Mouse (Mus musculus): ENCODE data around the gene Rras2.

The Rras2 gene

DNA sequence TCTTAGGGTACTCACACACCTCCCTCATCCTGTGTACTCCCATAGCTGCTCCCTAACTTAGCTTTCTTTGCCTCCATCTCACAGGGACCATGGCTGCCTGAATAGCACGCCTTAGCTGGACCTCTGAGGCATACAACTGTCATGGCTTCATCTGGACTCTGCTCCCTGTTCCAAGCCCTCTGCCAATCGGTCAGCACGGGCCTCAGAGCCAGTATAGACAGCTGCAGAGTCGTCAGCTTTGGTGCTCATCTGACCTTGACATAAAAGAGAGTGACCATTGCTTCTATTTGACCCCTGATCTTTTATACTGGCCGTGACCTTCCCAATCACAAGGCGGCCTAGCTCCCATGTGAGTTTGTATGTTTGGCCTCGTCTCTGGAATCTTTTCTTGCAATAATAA is 43.4 kb downstream of the Rras2 start:
- no peak for DNase-seq (ENCODE audit: low read depth, low spot score)

DNA sequence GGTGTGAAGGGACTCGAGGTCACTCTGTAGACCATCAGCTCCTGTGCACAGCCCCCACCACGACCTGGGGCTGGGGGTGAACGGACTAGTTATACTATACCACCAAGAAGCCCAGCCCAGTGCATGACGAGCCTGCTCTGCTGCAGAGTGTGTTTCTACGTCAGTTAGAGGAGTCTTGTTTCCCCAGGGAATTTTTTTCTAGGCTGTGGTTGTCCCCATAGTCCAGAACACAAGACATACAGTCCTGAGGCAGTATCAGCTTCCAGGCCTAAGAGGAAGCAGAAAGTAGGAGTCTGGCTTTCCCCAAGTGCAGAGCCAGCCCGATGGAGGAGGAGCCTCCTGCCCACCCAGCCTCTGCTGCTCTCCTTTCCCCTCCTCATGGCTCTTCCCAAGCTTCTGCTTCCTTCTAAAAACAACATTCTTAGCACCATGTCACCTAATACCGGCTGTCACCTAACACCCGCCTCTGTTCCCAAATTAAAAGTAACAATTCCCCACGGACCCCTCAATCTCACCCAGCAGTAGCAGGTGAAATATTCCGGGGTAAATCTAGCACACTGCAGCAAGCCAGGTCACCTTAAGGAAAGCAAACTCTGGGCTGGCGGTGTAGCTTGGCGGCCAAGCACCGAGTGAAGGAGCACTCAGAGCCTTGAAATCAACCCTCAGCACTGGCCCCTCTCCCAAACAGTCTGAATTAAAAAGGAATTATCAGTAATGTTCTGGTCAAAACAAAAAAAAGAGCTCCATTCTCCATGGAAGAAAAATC is 45.5 kb downstream of the Rras2 start:
- no peak for DNase-seq (ENCODE audit: low read depth, low spot score)

DNA sequence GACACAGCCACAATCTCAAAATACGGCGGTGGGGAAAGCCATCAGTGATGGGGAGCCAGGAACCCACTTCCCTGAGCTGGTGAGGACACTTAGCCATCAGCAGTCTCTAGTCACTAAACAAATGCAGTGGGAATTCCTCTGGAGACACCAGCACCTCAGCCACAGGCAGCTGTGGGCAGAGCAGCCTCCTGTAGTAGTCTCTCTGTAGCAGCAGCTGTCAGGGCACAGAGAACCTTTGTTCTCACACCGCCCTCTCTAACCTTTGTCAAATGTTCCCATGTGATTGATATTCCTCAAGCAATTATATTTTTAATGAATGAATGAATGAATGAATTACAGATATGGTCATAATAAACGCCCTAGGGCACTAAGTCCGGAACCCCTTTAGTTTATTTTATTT is 46.2 kb downstream of the Rras2 start:
- DNase-seq (ENCODE audit: low read depth, low spot score): no peak

DNA sequence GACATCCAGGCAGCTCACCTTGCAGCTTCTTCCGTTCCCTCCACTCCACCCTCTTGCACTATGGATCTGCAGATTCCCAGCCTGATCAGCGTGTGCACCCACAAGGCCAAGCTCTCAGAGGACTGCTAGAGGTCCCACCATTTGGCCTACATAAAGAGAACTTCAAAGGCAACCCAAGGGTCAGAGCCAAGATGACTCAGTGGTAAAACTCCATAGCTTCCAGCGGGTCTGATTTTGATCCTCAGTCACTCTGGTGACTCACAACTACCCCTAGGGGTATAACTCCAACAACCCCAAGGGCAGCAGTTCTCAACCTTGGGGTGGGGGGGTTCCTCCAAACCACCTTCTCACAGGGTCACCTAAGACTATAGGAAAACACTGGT is 47.1 kb downstream of the Rras2 start:
- DNase-seq (ENCODE audit: low read depth, low spot score): no peak

DNA sequence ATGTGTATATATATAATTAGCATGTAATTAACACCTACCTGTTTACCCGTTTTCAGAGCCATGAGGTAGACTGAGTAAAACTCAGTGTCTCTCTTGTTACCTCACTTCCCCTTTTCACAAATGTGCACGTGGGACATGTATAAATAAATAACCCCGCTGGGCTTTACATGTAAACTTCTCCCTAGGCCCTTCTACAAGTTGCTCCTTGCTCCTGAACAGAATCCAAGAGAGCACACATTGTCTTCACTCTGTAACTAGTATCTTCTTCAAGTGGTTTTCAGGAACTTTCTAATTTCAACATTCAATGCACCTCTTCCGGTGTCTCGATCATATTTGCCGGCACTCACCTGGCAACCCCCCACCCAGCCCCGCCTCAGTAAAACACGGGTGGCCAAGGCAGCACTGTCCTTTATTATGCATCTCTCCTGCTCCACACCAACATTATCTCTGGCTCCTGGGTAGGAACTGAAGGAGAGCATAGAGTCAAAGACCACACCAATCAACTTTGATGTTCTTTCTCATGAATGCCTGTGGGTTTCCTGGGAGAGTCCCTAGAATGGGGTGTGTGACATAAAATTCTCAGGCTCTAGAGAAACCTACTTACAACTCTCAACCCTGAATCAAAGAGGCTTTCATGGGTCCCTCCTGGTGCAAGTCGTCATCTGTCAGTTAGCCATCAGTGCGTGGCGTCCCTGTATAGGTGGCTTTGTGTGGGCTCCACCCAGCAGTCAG is 47.7 kb downstream of the Rras2 start:
- no peak for DNase-seq (ENCODE audit: low read depth, low spot score)

GRCm38 (mm10) chr7:114068956-114069533 is 48.5 kb downstream of the Rras2 start:
- DNase-seq (ENCODE audit: low read depth, low spot score): no peak

- DNase-seq (ENCODE audit: low read depth, low spot score): no peak
Measured at GRCm38 (mm10) chr7:114066529-114067178, 50.9 kb downstream of the Rras2 start.

DNA sequence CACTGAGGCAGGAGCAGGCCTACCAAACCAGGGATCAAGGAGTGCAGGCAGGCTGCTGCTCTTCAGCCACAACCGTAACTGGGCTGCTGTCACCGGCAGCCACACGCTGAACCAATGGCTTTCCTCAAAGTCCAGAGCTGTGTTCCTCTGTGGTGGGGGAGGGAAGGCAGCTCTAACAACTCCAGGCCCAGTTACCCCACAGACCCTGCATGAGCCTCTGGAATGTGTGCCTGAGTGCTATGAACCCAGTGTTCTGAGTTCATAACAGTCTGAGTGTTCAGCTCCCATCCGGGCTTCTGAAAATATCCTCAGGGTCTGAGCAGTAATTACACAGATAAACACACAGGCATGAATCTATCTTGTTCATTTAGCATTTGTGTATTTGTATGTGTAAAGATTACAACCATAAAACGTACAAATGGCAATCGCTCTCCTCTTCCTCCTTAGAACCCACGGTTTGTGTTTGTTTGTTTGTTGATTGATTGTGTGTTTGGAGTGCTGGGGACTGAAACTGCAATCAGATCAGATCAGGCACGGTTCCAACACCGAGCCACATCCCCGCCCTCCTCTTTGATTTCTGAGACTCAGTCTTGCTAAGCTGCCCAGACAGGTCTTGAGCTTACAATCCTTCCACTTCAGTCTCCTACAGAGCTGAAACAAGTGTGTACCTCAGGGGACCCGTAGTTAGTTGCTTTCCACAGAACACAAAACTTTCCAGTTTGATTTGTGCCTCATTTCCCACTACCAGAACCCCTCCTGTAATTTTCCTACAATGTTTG is 52.0 kb downstream of the Rras2 start:
- DNase-seq (ENCODE audit: low read depth, low spot score): no peak

DNA sequence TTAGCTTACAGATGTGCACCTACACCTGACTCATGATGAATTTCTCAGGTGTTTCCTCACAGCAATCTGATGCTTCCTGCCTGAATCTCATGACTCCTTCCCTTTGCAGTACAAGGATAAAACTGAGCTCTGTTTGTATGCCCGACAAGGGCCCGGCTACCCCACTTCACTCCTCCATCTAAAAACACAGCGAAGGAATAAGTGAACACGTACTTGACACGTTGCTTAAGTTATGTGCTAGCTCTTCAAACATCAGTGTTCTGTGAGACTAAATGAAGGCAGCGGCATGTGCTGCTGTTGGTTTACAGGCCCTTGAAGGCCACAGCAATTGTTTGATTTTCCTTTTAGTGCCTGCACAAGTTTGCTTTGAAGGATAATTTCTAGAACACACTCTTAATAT is 53.6 kb downstream of the Rras2 start:
- DNase-seq (ENCODE audit: low read depth, low spot score): no peak

DNA sequence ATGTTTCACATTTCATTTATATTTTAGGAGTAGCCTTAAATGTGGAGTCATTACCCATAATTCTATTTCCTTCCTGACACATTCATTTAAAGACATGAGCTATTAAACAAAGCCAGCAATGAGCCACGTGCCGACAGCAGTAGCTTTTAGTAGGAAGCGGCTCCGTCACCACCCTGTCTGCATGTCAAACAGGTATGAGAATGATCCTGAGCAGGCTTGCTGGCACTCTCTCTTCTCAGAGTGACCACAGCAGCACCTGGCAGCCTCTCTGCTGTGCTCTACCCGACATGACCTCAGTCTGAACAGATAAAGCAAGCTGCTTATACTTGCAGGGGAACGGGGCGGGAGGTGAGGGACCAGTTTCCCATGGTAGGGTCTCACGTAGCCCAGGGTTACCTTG is 54.0 kb downstream of the Rras2 start:
- DNase-seq (ENCODE audit: low read depth, low spot score): no peak

DNA sequence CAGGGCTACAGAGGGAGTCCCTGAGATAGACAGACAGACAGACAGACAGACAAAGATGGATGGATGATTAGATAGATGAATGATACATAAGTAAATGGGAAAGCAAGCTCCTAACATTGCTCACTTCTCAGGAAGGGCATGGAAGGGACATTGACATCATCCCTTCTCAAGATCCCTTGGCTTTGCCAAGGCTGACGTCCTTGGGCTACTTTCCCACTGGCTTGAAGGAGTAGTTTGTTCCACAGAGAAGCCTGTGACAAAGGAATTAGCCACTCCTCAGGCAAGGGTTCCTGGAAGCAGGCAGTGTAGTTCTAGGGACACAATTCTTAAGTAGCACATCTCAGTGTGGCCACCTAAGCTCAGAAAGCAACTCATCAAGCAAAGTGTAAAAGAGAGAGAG is 55.1 kb downstream of the Rras2 start:
- DNase-seq (ENCODE audit: low read depth, low spot score): no peak

GRCm38 (mm10) chr7:114060445-114060844 is 57.1 kb downstream of the Rras2 start:
- DNase-seq (ENCODE audit: low read depth, low spot score): no peak

DNA sequence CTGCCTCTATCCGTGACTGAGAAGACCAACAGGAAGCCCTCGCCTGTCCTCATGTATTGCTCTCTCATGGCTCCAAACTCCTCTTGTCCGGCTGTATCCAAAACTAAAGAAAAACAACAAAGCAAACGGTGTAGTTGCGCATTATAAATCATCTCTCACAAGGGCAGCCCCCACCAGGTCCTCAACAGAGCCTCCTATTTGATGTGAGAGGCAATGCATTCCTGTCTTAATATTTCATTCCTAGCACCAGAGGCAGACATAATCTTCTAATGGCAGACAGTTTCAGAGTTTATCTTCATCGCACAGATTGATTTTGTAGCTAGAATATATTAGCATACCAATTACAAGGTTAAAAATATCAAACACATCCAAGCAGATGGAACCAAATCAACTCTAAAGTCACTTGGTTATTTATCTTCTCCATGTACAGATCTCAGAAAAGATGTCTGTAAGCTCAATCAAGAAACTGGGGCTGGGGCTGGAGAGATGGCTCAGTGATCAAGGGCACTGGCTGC is 58.6 kb downstream of the Rras2 start:
- DNase-seq (ENCODE audit: low read depth, low spot score): no peak

DNA sequence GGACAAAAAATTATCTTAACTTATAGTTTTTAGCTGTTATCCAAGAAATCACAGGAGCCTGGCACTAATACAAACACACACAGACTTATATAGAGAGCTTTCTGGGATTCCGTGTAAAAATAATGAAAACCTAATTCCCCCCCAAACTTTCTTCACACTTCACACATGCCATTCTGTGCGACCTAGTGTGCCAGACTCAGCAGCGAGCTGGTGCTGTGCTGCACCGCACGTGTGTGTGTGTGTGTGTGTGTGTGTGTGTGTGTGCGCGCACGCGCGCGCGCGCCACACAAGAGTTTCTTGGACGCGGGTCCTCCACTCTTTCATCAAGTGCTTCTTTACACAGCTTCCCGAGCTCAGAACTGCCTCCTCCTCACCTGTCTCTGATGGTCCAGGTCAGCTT is 59.4 kb downstream of the Rras2 start:
- no peak for DNase-seq (ENCODE audit: low read depth, low spot score)

DNA sequence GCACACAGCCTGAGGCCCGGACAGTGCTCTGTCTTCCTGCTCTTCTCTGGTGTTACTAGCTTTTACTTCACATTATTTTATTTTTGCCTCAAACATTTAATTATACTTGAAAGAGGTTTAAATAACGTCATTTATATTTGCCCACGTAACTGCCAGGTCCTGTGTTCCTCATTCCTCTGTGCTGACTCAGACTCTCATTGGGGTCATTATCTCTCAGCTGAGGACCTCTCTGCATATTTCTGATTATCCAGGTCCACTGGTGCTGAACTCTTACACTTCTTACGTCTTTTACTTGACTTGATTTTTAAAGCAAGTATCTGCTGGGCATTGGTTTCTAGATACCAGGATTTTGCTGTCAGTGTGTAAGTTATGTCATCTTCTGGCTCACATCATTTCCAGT is 63.9 kb downstream of the Rras2 start:
- DNase-seq (ENCODE audit: low read depth, low spot score): no peak

DNA sequence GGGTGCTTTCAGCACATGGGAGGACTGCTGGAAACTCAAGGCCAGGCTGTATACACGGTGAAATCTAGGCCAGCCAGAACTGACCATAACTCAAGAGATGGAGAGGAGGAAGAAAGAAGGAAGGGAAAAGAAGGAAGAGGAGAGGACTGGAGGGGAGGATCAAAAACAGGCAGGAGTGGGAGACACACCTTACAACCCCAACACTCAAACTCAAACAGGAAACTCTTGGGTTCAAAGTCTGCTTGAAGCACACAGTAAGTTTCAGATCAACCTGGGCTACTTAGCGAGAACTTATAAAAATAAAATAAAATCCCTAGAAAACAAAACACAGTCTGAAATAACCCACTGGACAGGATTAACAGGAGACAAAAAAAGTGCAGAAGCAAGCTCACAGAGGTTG is 71.8 kb downstream of the Rras2 start:
- no peak for DNase-seq (ENCODE audit: low read depth, low spot score)

DNA sequence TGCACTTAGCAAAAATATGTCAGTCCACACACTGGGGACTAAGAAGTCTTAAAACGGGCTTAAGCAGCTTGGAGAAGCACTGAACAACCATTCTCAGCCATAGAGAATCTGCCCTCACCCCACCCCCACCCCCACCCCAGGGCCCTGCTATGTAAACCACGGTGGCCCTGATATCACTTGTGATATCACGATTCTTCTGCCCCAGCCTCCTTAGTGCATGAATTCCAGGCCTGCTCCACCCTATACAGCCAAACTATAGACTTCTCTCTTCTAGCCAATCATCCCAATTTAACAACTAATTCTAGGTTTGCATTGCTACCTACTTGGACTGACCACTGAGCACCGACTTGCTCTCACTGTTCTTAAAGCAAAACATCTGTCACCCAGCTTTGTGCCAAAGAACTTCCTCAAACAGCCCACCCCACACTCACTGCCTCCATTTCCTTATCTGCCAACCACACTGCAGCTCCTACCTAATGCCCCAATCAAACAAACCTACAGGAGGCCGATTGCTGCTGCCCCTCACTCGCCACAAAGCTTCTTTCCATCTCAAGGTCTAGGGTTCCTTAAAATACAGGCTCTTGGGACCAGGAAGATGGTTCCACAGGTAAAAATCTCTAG is 73.5 kb downstream of the Rras2 start:
- no peak for DNase-seq (ENCODE audit: low read depth, low spot score)

GRCm38 (mm10) chr7:114042973-114043928 is 74.3 kb downstream of the Rras2 start:
- DNase-seq (ENCODE audit: low read depth, low spot score): no peak

- no peak for DNase-seq (ENCODE audit: low read depth, low spot score)
Measured at GRCm38 (mm10) chr7:114041349-114041748, 76.2 kb downstream of the Rras2 start.

DNA sequence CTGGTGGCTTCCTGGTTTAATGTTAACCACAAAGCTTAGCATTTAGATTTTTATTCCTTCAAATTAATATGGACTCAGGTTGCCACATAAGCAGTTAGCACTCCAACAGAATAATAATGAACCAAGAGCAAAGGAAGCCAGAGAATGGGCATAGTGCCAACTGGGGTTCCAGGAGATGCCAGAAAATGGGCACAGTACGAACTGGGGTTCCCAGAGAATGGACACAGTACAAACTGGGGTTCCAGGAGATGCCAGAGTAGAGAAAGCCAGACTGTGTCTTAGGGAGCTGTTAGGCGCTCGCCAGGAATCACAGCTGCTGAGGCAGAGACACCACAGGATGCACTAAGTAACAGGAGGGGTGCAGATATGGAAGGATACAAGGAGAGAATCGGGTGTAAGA is 80.3 kb downstream of the Rras2 start:
- DNase-seq (ENCODE audit: low read depth, low spot score): no peak

Data from c-Kit-negative CD71-positive TER-119-positive erythroid progenitor cells, embryonic 14.5 days (primary cell).